Mouse (Mus musculus): Measurements from ENCODE around the gene Igdcc4.

DNA sequence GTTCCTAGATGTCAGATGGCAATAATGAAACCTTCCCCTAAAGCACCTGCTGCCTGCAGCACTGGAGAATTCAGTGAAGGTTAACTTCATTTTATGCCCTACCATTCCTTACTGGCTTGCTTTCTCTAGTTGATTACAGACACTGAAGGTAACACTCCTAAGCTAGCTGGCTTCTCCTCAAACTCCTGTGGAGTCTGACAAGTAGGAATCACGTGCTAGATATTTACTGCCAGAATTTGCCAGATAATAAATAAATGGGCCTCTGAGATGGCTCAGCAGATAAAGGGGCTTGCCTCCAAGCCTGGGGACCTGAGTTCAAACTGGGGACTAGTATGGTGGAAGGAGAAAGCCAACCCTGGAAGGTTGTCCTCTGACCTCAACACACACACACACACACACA lies 14.5 kb upstream of the Igdcc4 start:
- TF ChIP-seq GATA1 (IDR thresholded peaks at IDR 0.05; ENCODE audit: low read length) = no peak
- TF ChIP-seq TAL1 (IDR thresholded peaks at IDR 0.05; ENCODE audit: low read length) = no peak

Measured in erythroblast, embryonic 14.5 days (primary cell).